Mouse (Mus musculus) small intestine, adult 2 months (tissue): ENCODE results near the gene Tpcn1.

Source experiments
- CTCF ChIP-seq: fragments of 200-500 bp; IDR thresholded peaks from 2 replicates; pipeline ENCODE4 v1.5.1; 2012; ENCODE audit warnings: low read depth, mild to moderate bottlenecking, control low read depth, inconsistent platforms, low read length, moderate library complexity, mixed read lengths; ENCODE audit not compliant: insufficient replicate concordance, insufficient read length; ENCODE audit errors: extremely low read depth
- POLR2A ChIP-seq: fragments of 200-500 bp; IDR thresholded peaks from 2 replicates; pipeline ENCODE4 v1.6.1; 2012; ENCODE audit warnings: low read depth, mild to moderate bottlenecking, control low read depth, inconsistent platforms, low read length, moderate library complexity

DNA sequence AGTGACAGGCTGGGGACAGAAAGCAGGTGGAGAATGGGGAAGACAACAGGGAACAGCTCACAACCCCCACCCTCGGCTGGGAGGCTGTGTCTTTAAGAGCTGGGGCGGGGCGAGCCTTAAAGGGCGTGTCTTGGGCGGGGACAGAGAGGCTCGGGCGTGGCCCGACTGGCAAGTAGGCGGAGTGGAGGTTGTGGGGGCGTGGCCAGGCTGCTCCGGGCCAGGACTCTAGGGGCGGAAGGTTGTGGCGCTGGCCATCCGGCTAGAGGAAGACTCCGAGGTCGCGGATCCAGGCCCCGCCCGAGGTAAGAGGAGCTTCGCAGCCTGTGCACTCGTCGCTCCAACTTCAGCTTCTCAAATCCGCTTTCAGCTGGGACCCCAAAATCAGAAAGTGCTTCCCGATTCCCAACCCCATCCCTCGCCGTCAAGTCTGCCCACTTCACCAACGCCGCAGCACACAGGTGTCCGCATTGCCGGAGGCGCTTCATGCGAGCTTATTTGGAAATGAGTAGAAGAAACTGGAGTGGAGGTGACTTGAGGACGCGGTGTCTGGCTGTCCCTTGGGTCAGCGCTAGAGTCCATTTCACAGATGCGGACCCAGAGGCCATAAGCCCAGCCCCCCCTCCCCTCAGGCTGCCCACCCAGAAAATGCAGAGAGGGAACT lies 77.4 kb downstream of the Tpcn1 start, which contains the start of gene Slc8b1:
- TF ChIP-seq POLR2A (0 out of 2 replicates have a peak, but pooled peaks have one; percentile 54), CTCF (no peak)
